Mouse (Mus musculus) thymus, adult 2 months (tissue): ENCODE results near the gene Ptger4.

ENCODE experiments used
- CTCF ChIP-seq: fragments of 200-500 bp; IDR thresholded peaks from 2 replicates; pipeline ENCODE4 v1.5.1; 2012; ENCODE audit warnings: mild to moderate bottlenecking, control low read depth, low read length, moderate library complexity, borderline replicate concordance; ENCODE audit not compliant: control insufficient read depth, poor library complexity, insufficient read depth; ENCODE audit errors: extremely low read depth
- POLR2A ChIP-seq: fragments of 200-500 bp; IDR thresholded peaks from 2 replicates; pipeline ENCODE4 v1.6.1; 2012; ENCODE audit warnings: mild to moderate bottlenecking, low read length, control low read depth, moderate library complexity; ENCODE audit not compliant: control insufficient read depth, poor library complexity, insufficient read depth; ENCODE audit errors: extremely low read depth

DNA sequence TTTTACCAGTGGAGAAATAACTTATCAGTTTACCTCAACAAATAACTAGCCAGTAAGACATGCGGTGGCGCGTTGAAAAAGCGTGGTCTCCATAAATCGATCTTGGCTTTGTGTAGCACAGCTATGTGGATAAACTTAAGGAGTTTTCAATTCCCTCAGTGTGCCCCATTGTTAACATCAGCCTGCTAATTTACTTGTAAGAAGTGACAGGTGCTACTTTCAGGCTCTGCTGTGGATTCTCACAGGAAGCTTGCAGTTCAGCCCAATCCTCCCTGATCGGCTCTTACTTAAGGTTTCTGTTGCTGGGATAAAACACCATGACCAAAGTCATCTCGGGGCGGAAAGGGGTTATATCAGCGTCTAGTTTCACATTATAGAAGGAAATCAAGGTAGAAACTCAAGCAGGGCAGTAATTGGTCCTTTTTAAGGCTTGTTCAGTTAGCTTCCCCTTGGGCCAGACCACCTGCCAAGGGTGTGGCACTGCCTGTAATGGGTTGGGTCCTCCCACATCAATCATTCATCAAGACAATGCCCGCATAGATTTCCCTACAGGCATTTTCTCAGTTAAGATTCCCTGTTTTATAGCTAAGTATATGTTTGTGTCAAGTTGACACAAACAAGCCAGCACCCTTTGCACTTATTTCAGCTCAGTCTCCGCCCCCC is 59.2 kb downstream of the Ptger4 start:
- TF ChIP-seq POLR2A (no peak), CTCF (no peak)
